Mouse (Mus musculus) ES-Bruce4 (cell line): ENCODE measurements at regions not wholly inside any gene's neighbourhood (a gene's known extent, or its start where the extent isn't known, plus 50 kb on each side); places are given as distances from the start of the nearest gene placed in this dataset.

Experiments
- H3K27ac ChIP-seq: 2 replicates; pipeline ENCODE4 v1.5.1; 2012; ENCODE audit warnings: low read length, inconsistent platforms; ENCODE audit not compliant: insufficient read depth
- H3K27me3 ChIP-seq: 2 replicates; pipeline ENCODE4 v1.6.1; 2012; ENCODE audit warnings: mild to moderate bottlenecking, low read length, inconsistent platforms; ENCODE audit not compliant: control insufficient read depth, poor library complexity, insufficient read depth, severe bottlenecking
- H3K36me3 ChIP-seq: 2 replicates; pipeline ENCODE4 v1.6.1; 2012; ENCODE audit warnings: inconsistent platforms, mild to moderate bottlenecking, low read length, moderate library complexity; ENCODE audit not compliant: control insufficient read depth, poor library complexity, insufficient read depth, severe bottlenecking
- H3K4me1 ChIP-seq: one replicate; pipeline ENCODE4 v1.8.1; 2011; ENCODE audit warnings: low read length; ENCODE audit not compliant: control insufficient read depth, insufficient read depth
- H3K4me3 ChIP-seq: 2 replicates; pipeline ENCODE4 v1.5.1; 2011; ENCODE audit warnings: low read depth, mild to moderate bottlenecking, low read length
- H3K9ac ChIP-seq: 2 replicates; pipeline ENCODE4 v1.6.1; 2012; ENCODE audit warnings: low read depth, mild to moderate bottlenecking, inconsistent platforms; ENCODE audit not compliant: poor library complexity, severe bottlenecking
- H3K9me3 ChIP-seq: replicated peaks from 2 replicates; pipeline ENCODE4 v1.6.1; 2012; ENCODE audit warnings: mild to moderate bottlenecking, low read length, inconsistent platforms; ENCODE audit not compliant: control insufficient read depth, poor library complexity, insufficient read depth, severe bottlenecking
- CTCF ChIP-seq: IDR thresholded peaks from one replicate; pipeline ENCODE4 v1.8.1; 2011; ENCODE audit warnings: low read depth, low read length
- EP300 ChIP-seq: IDR thresholded peaks from 2 replicates; pipeline ENCODE4 v1.6.1; 2011; ENCODE audit warnings: low read depth, low read length; ENCODE audit not compliant: insufficient read depth
- POLR2A ChIP-seq: IDR thresholded peaks from one replicate; pipeline ENCODE4 v1.8.1; 2011; ENCODE audit warnings: low read length; ENCODE audit not compliant: insufficient read depth

- H3K4me1 ChIP-seq, result no peaks in the 10 kb centered on the region
- no peaks in the 10 kb centered on the region for H3K36me3 ChIP-seq
- no peak overlapping the region for H3K4me3 ChIP-seq
- H3K27ac ChIP-seq, result no peak overlapping the region
- H3K9ac ChIP-seq, result no peak overlapping the region
- no peaks in the 10 kb centered on the region for H3K9me3 ChIP-seq
- no peaks in the 10 kb centered on the region for H3K27me3 ChIP-seq
- TF ChIP-seq EP300 (no peak), POLR2A (no peak), CTCF (no peak)
These were observed 428.7 kb upstream of the Ubash3b start for GRCm38 (mm10) chr9:41590164-41590563.

DNA sequence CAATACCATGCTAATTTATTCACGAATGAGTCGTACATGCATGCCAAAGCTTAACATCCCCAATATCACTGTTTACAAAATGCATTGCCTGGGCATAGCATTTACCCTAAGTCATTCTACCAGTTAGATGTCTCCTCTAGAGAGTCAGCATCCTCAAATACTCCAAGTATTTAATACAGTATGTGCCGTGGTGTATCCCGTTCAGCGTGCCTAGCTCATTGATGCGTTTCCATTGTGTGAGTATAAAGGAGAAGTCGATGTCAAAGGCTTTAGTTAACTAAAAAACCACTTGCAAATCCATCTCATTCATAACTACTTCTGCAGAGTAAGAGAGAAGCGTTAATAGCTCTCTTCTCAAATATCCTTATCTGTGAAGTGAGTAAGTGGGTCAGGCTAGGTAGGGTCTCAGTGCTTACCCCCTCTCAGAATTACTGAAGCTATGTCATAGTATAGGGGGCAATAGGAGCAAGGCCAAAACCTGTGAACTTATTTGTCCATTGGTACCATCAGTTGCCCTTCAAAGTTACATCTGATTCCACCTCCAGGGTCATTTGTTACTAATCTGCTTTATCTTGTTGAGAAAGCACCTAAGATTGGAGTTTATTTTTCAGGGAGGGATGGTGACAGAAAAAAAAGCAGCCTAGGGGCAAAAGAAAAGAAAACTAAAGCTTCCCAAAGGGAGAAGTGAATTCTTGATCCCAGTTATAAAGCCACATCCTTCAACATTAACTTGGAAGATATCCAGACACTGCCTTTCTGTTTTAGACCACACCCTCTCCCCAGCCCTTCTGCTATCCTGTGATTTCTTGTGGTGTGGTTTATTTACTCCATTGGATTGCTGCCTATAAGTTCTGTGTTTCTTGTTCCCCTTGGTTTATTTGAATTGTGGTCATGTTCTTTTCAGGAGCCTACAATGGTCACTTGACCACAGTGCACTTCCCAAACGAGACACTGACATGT is 427.2 kb upstream of the Ubash3b start:
- H3K36me3 ChIP-seq, result no peaks in the 10 kb centered on the region
- no peaks in the 10 kb centered on the region for H3K4me1 ChIP-seq
- TF ChIP-seq EP300, result no peak
- TF ChIP-seq POLR2A, result no peak
- TF ChIP-seq CTCF, result no peak
- H3K9ac ChIP-seq, result no peak overlapping the region
- no peak overlapping the region for H3K27ac ChIP-seq
- no peaks in the 10 kb centered on the region for H3K9me3 ChIP-seq
- H3K27me3 ChIP-seq, result no peaks in the 10 kb centered on the region
- H3K4me3 ChIP-seq, result no peak overlapping the region

DNA sequence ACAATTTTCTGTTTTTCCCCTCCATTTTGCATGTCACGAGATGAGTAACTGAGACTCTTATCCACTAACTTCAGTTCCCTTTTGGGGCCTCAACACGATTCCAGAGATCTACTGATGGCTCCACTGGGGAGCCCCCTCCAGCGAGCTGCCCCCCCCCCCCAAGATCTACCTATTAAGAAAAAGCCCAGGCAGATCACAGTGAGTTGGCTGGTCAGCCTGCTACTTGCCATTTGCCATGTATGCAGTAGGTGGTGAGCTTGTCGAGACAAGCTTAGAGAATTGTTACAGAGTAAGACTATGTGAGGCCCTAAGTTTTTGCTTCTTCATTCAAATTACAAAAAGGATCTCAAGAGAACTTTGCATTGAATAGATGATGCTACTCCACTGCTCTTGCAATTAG is 426.3 kb upstream of the Ubash3b start:
- Histone ChIP-seq H3K9me3 (no peaks in the 10 kb centered on the region), H3K27ac (no peak overlapping the region), H3K4me3 (no peak overlapping the region), H3K9ac (no peak overlapping the region), H3K36me3 (no peaks in the 10 kb centered on the region), H3K4me1 (no peaks in the 10 kb centered on the region), H3K27me3 (no peaks in the 10 kb centered on the region)
- TF ChIP-seq EP300, result no peak
- no peak for TF ChIP-seq CTCF
- no peak for TF ChIP-seq POLR2A

DNA sequence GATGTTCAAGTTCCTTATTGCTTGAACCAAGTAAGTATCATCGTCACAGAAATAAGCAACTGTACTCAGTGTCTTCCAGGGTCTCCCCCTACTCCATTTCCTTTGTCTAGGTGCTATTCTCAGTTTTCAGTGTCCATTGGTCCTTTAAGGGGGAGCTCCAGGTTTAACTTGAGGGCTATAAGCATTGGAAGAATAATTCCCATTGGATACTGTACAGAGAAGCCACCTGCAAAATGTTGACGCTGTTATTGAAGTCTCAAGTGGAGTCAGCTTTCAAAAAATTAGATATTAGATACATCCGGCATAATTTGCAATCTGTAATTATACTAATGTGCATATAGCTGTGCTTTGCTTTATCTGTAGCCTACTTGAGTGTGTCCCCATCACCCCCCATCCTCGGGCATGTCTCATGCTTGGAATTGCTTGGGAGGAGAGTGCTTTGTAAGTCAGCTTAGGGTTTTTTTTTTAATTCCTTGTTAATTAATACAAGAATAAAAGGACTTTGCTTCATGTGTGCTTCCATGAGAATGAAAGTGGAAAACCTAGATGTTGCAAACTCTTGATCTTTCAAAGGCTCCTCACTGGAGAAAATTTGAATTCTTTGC is 425.6 kb upstream of the Ubash3b start:
- H3K27me3 ChIP-seq, result no peaks in the 10 kb centered on the region
- no peak overlapping the region for H3K27ac ChIP-seq
- no peaks in the 10 kb centered on the region for H3K9me3 ChIP-seq
- H3K36me3 ChIP-seq, result no peaks in the 10 kb centered on the region
- H3K9ac ChIP-seq, result no peak overlapping the region
- no peaks in the 10 kb centered on the region for H3K4me1 ChIP-seq
- H3K4me3 ChIP-seq, result no peak overlapping the region
- TF ChIP-seq CTCF (no peak), POLR2A (no peak), EP300 (no peak)

DNA sequence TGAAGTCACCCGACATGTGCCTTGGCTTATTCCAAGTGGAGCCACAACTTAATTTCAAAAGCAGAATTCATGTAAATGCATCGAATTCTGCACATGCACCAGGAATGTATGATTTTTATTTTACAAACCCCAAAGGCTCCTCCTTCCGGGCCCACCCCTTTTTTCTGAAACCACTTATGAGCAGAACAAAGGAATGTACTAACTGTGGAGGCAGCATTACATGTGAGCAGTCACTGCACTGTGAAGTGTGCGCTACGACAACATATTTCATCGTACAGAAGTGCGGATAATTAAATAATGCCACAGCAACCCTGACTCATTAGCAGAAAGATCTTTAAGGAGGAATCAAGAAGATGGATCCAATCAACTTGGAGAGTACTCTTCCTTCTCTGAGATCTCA is 424.8 kb upstream of the Ubash3b start:
- H3K9ac ChIP-seq, result no peak overlapping the region
- H3K27ac ChIP-seq, result no peak overlapping the region
- peaks cover 1% of the 10 kb centered on the region for H3K4me1 ChIP-seq
- H3K27me3 ChIP-seq, result no peaks in the 10 kb centered on the region; the same call in 1 of the 2 replicates
- no peaks in the 10 kb centered on the region for H3K9me3 ChIP-seq
- no peak for TF ChIP-seq CTCF
- no peak for TF ChIP-seq EP300
- TF ChIP-seq POLR2A, result no peak
- no peaks in the 10 kb centered on the region for H3K36me3 ChIP-seq
- H3K4me3 ChIP-seq, result no peak overlapping the region

GRCm38 (mm10) chr9:41585771-41586170 is 424.3 kb upstream of the Ubash3b start:
- Histone ChIP-seq H3K36me3 (no peaks in the 10 kb centered on the region), H3K9ac (no peak overlapping the region), H3K27me3 (no peaks in the 10 kb centered on the region; the same call in 1 of the 2 replicates), H3K9me3 (no peaks in the 10 kb centered on the region), H3K4me1 (peaks cover 1% of the 10 kb centered on the region), H3K27ac (no peak overlapping the region), H3K4me3 (no peak overlapping the region)
- TF ChIP-seq EP300, result no peak
- TF ChIP-seq POLR2A, result no peak
- no peak for TF ChIP-seq CTCF
